Mouse (Mus musculus) MEL (cell line): Measurements from ENCODE around the gene Tsen2. TPM values are rescaled to one million over a fixed set of nuclear protein-coding genes. Genes with fewer than 3 reads are reported as not detected.

Experiments
- DNase-seq: peaks from one replicate; pipeline ENCODE4 v3.0.0; 2011; ENCODE audit warnings: low read depth, low spot score
- H3K27ac ChIP-seq: 2 replicates; pipeline ENCODE4 v1.5.1; 2012; ENCODE audit warnings: low read depth, mild to moderate bottlenecking, control low read depth, low read length, moderate library complexity; ENCODE audit not compliant: control insufficient read depth
- H3K27me3 ChIP-seq, 2 experiments: fragments of 150-350 bp in 1 of 2; sonication (generic) in 1 of 2; 2 replicates each; pipeline ENCODE4 v1.6.1; 2012; ENCODE audit warnings: low read length in 2 of 2, mild to moderate bottlenecking in 2 of 2, improper control_type of control experiment in 1 of 2, moderate library complexity in 1 of 2; ENCODE audit not compliant: insufficient read depth in 2 of 2, control insufficient read depth in 1 of 2
- H3K36me3 ChIP-seq, 2 experiments: 2 replicates each; pipeline ENCODE4 v1.6.1; 2012 to 2014; ENCODE audit warnings: low read length in 2 of 2, improper control_type of control experiment in 1 of 2, inconsistent platforms in 1 of 2, mild to moderate bottlenecking in 1 of 2; ENCODE audit not compliant: insufficient read depth in 2 of 2, control insufficient read depth in 1 of 2
- H3K4me1 ChIP-seq, 2 experiments: fragments of 150-350 bp in 1 of 2; sonication (generic) in 1 of 2; 2 replicates each; pipeline ENCODE4 v1.6.1; 2012; ENCODE audit warnings: low read length in 2 of 2, improper control_type of control experiment in 1 of 2, mild to moderate bottlenecking in 1 of 2; ENCODE audit not compliant: insufficient read depth in 2 of 2, control insufficient read depth in 1 of 2
- H3K4me3 ChIP-seq, 2 experiments: fragments of 150-350 bp in 1 of 2; sonication (generic) in 1 of 2; 2 replicates each; pipeline ENCODE4 v1.5.1; 2012; ENCODE audit warnings: low read depth in 2 of 2, low read length in 2 of 2, mild to moderate bottlenecking in 2 of 2, moderate library complexity in 2 of 2, control low read depth in 1 of 2, improper control_type of control experiment in 1 of 2; ENCODE audit not compliant: control insufficient read depth in 1 of 2, insufficient read depth in 1 of 2
- H3K79me2 ChIP-seq: 2 replicates; pipeline ENCODE4 v1.6.1; 2012; ENCODE audit warnings: mild to moderate bottlenecking, low read length, moderate library complexity; ENCODE audit not compliant: control insufficient read depth, poor library complexity, insufficient read depth
- H3K9ac ChIP-seq: 2 replicates; pipeline ENCODE4 v1.6.1; 2012; ENCODE audit warnings: low read depth, mild to moderate bottlenecking, control low read depth, low read length, moderate library complexity; ENCODE audit not compliant: control insufficient read depth, poor library complexity, severe bottlenecking
- H3K9me3 ChIP-seq: fragments of 150-350 bp; sonication (generic); replicated peaks from 2 replicates; pipeline ENCODE4 v1.6.1; 2012; ENCODE audit warnings: mild to moderate bottlenecking, low read length, improper control_type of control experiment, moderate library complexity; ENCODE audit not compliant: insufficient read depth
- BHLHE40 ChIP-seq: IDR thresholded peaks from 2 replicates; pipeline ENCODE4 v1.6.1; 2012; ENCODE audit warnings: low read depth, mild to moderate bottlenecking, inconsistent platforms, low read length, improper control_type of control experiment, borderline replicate concordance
- CHD1 ChIP-seq: IDR thresholded peaks from 2 replicates; pipeline ENCODE4 v1.6.1; 2012; ENCODE audit warnings: low read depth, mild to moderate bottlenecking, inconsistent platforms, low read length, improper control_type of control experiment
- E2F4 ChIP-seq: IDR thresholded peaks from 2 replicates; pipeline ENCODE4 v1.6.1; 2011; ENCODE audit warnings: low read depth, low read length, improper control_type of control experiment, borderline replicate concordance
- ELF1 ChIP-seq: IDR thresholded peaks from 2 replicates; pipeline ENCODE4 v1.6.1; 2014; ENCODE audit warnings: low read depth, mild to moderate bottlenecking, inconsistent platforms, low read length, improper control_type of control experiment, moderate library complexity
- ETS1 ChIP-seq: IDR thresholded peaks from 2 replicates; pipeline ENCODE4 v1.6.1; 2012; ENCODE audit warnings: low read depth, mild to moderate bottlenecking, inconsistent platforms, low read length, improper control_type of control experiment, moderate library complexity
- GATA1 ChIP-seq: IDR thresholded peaks from 2 replicates; pipeline ENCODE4 v1.6.1; 2011; ENCODE audit warnings: low read depth, low read length, improper control_type of control experiment
- KAT2A ChIP-seq: conservative IDR thresholded peaks from 2 replicates; pipeline ENCODE4 v1.6.1; 2012; ENCODE audit warnings: low read depth, low read length, improper control_type of control experiment, inconsistent platforms
- MAX ChIP-seq: IDR thresholded peaks from 2 replicates; pipeline ENCODE4 v1.6.1; 2011; ENCODE audit warnings: low read length, improper control_type of control experiment
- MAZ ChIP-seq: IDR thresholded peaks from 2 replicates; pipeline ENCODE4 v1.6.1; 2012; ENCODE audit warnings: low read depth, mild to moderate bottlenecking, inconsistent platforms, low read length, improper control_type of control experiment
- MEF2A ChIP-seq: IDR thresholded peaks from 2 replicates; pipeline ENCODE4 v1.6.1; 2014; ENCODE audit warnings: low read depth, mild to moderate bottlenecking, inconsistent platforms, low read length, improper control_type of control experiment; ENCODE audit not compliant: poor library complexity, insufficient replicate concordance, severe bottlenecking; ENCODE audit errors: extremely low read depth
- MYC ChIP-seq: IDR thresholded peaks from 2 replicates; pipeline ENCODE4 v1.6.1; 2011; ENCODE audit warnings: low read depth, mild to moderate bottlenecking, low read length, improper control_type of control experiment, moderate library complexity
- NRF1 ChIP-seq: IDR thresholded peaks from 2 replicates; pipeline ENCODE4 v1.6.1; 2014; ENCODE audit warnings: low read depth, mild to moderate bottlenecking, inconsistent platforms, low read length, improper control_type of control experiment, moderate library complexity; ENCODE audit not compliant: poor library complexity, insufficient read depth, severe bottlenecking
- POLR2AphosphoS5 ChIP-seq: IDR thresholded peaks from 2 replicates; pipeline ENCODE4 v1.6.1; 2012; ENCODE audit warnings: low read depth, borderline replicate concordance, mild to moderate bottlenecking, inconsistent platforms, low read length, moderate library complexity, mixed read lengths
- SMC3 ChIP-seq: IDR thresholded peaks from 2 replicates; pipeline ENCODE4 v1.6.1; 2011; ENCODE audit warnings: low read depth, low read length, improper control_type of control experiment
- TAL1 ChIP-seq: IDR thresholded peaks from 2 replicates; pipeline ENCODE4 v1.6.1; 2012; ENCODE audit warnings: mild to moderate bottlenecking, inconsistent platforms, low read length, moderate library complexity, mixed read lengths
- TCF12 ChIP-seq: IDR thresholded peaks from 2 replicates; pipeline ENCODE4 v1.6.1; 2014; ENCODE audit warnings: low read depth, mild to moderate bottlenecking, inconsistent platforms, low read length, improper control_type of control experiment, moderate library complexity
- USF2 ChIP-seq, 2 experiments: IDR thresholded peaks; 2 replicates each; pipeline ENCODE4 v1.6.1; 2011 to 2012; ENCODE audit warnings: improper control_type of control experiment in 2 of 2, low read length in 2 of 2, borderline replicate concordance in 1 of 2, inconsistent platforms in 1 of 2, low read depth in 1 of 2, mild to moderate bottlenecking in 1 of 2; ENCODE audit not compliant: insufficient read depth in 1 of 2
- ZNF384 ChIP-seq: IDR thresholded peaks from 2 replicates; pipeline ENCODE4 v1.6.1; 2012; ENCODE audit warnings: low read depth, mild to moderate bottlenecking, inconsistent platforms, low read length, improper control_type of control experiment
- polyA plus RNA-seq, 2 experiments: library from polyadenylated mRNA; stranded (reverse) in 1 of 2; unstranded in 1 of 2; fragments of >175 nt in 1 of 2; fragments of >200 nt in 1 of 2; gene quantifications; 2 replicates each; pipeline versions ENCODE4 v1.2.1 to v1.2.4; 2012; ENCODE audit warnings: low replicate concordance in 2 of 2, low read depth in 1 of 2; ENCODE audit not compliant: insufficient read length in 2 of 2, insufficient read depth in 1 of 2, missing spikeins in 1 of 2
- total RNA-seq: library from RNA; depleted of rRNA; stranded (reverse); fragments of 300-350 nt; gene quantifications from 2 replicates; pipeline ENCODE4 v1.2.3, GENCODE M21; 2012

Gene Tsen2
- total and polyA plus RNA-seq, 3 experiments: 27.0 to 32.6 TPM; not detected in 1

GRCm38 (mm10) chr6:115499540-115499939 lies 44.9 kb upstream of the Tsen2 start:
- H3K79me2 ChIP-seq: no peaks in the 10 kb centered on the region
- no peak overlapping the region for H3K9ac ChIP-seq
- TF ChIP-seq SMC3 (no peak), KAT2A (no peak), TAL1 (no peak), E2F4 (no peak), GATA1 (no peak), BHLHE40 (no peak), MEF2A (no peak), ZNF384 (no peak), MAZ (no peak), MYC (no peak), POLR2AphosphoS5 (no peak), MAX (no peak), ETS1 (no peak), ELF1 (no peak)
- H3K4me3 ChIP-seq: no peak overlapping the region
- H3K4me1 ChIP-seq: peaks cover 0 to 3% of the 10 kb centered on the region in 2 experiments; a peak in 1 of 4 replicates
- H3K27ac ChIP-seq: no peak overlapping the region
- H3K36me3 ChIP-seq: no peaks in the 10 kb centered on the region
- DNase-seq: no peak
- no peaks in the 10 kb centered on the region for H3K9me3 ChIP-seq
- H3K27me3 ChIP-seq: no peaks in the 10 kb centered on the region

- H3K79me2 ChIP-seq: no peaks in the 10 kb centered on the region
- H3K36me3 ChIP-seq: no peaks in the 10 kb centered on the region
- H3K9me3 ChIP-seq: no peaks in the 10 kb centered on the region
- H3K9ac ChIP-seq: no peak overlapping the region
- no peak overlapping the region for H3K4me3 ChIP-seq
- no peaks in the 10 kb centered on the region for H3K27me3 ChIP-seq
- H3K4me1 ChIP-seq: peaks cover 0 to 3% of the 10 kb centered on the region in 2 experiments; a peak in 1 of 4 replicates
- no peak for DNase-seq
- TF ChIP-seq USF2 (IDR thresholded peaks at IDR 0.05; ENCODE audit: borderline replicate concordance in 1 of 2, insufficient read depth in 1 of 2, low read depth in 1 of 2, low read length in 2 of 2): no peak
- TF ChIP-seq E2F4: no peak
- TF ChIP-seq CHD1: no peak
- TF ChIP-seq TCF12: no peak
- TF ChIP-seq NRF1: no peak
- H3K27ac ChIP-seq: no peak overlapping the region
Observed at GRCm38 (mm10) chr6:115500234-115500633, 44.2 kb upstream of the Tsen2 start.
